Mouse (Mus musculus) 3134 (cell line): Measurements from ENCODE around the gene Exoc7.

Experiments
- DNase-seq: peaks from one replicate; pipeline ENCODE4 v3.0.0-alpha.2; 2011; ENCODE audit warnings: low spot score; ENCODE audit not compliant: insufficient read length; ENCODE audit errors: extremely low read depth

Gene Exoc7

GRCm38 (mm10) chr11:116318719-116319659 is 12.0 kb upstream of the Exoc7 start:
- DNase-seq = peak; percentile 85

GRCm38 (mm10) chr11:116312359-116312758 is 5.3 kb upstream of the Exoc7 start:
- DNase-seq = no peak

DNA sequence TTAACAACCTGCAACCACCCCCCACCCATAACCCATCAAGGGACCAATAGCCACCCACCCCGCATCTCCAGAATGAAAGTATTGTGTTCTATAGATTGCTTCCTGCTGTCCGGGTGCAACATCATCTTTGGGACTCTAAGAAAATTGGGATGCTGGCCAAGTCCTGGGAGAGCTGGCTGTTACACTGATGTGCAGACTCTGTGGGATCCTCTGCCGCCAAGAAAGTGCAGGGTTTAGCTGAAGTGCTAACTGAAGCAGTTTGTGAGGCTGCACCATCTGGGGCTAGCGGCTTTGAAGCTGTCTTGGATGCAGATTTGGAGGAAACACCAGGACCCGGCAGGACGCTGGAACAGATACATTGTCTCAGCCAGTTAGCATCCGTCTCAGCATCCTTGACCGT is 4.1 kb upstream of the Exoc7 start:
- DNase-seq = no peak

DNA sequence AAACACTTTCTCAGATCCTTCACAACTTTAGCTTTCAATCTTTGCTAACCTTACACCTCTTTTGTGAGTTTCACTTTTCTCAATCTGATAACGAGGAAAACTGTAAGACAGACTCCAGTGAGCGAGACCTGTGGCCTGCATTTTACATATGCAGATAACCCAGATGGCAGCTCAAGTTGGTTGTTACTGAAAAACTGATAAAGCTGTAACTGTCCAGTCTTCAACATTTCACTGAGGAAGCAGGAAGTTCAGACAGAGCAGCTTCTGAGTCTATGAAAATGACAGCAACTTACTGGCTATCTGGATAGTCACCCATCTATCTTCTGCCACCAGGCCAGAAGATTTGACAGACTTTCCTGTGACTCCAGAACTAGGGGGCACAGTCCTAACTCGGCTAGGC is 2.6 kb upstream of the Exoc7 start:
- no peak for DNase-seq

DNA sequence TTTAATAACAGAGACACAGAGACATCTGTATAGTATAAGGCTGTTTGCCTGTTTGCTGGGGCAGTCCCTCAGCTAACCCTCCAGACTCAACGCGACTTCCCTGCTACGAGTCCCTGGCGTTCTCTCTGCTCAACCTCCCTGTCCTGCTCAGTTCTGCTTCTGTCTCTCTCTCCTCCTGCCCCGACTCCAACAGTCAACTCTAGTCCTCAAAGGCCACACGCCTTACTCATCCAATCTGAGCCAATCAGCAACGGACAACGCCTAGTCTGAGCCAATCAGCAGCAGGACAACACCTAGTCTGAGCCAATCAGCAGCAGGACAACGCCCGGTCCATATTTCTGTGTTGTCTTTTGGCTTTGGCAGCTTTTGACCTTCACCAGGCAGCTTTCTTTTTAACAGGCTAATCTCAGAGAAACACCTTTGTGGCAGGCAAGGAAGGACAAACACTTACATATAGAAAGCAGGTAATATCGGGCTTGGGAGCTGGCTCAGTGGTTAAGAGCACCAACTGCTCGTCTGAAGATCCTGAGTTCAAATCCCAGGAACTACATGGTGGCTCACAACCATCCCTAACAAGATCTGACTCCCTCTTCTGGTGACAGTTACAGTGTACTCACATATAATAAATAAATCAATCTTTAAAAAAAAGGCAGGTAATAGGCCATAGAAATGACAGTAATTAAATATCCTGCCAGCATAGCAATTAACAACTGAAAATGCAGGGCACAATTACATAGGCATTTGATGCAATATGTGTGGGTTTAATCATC is 914 bp upstream of the Exoc7 start:
- DNase-seq = no peak

DNA sequence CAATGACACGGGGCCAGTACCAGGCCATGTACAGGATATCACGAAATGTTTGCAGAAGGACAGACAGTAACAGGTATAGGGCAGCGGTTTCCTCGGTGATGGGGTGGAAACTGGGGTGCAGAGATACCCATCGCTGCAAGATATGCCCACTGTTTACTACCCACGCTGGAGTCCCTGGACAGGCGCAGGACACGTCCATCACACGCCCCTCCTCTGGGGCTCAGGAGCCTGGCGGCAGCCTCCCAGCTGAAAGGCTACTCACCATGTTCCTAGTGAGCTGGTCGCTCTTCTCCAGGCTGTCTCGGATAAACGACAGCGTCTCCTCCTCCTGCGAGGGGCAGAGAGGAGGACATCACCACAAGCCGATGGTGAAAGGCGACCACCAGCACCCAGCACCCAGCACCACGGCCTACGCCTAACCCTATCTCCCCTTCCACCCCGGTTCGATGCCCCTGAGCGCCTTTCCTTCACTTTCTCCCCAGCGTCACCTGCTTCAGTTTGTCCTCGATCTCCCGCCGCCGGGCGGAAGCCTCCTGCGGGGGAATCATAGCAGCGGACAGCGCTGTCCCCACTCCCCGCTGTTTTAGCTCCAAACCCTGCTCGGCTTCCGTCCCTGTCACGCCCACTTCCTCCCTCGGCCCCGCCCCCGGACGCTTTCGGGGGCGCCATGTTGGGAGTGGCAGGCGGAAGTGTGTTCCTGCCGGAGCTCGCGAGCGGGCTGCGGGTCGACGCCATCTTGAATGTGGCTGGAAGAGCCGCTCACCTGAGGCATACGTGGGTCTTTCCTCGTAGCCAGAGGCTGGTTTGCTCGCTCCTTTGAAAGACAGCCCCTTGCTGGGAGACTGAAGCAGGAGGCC is 679 bp downstream of the Exoc7 start:
- DNase-seq = peak; percentile 99

DNA sequence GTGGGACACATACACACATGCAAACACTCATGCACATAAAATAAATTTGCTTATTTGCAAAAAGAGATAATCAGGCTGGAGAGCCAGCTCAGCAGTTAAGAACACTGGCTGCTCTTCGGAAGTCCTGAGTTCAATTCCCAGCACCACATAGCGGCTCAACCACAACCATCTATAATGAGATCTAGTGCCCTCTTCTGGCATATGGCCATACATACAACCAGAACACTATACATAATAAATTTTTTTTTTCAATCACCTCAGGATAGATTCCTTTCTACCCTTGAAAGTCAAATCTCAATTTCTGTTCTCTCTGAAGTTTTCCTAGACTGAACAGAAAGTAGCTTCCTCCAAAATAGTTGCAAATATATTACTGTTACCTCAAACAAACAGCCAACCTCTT is 1.6 kb downstream of the Exoc7 start:
- no peak for DNase-seq

- no peak for DNase-seq
Measured at GRCm38 (mm10) chr11:116298621-116299020, 8.4 kb downstream of the Exoc7 start.

DNA sequence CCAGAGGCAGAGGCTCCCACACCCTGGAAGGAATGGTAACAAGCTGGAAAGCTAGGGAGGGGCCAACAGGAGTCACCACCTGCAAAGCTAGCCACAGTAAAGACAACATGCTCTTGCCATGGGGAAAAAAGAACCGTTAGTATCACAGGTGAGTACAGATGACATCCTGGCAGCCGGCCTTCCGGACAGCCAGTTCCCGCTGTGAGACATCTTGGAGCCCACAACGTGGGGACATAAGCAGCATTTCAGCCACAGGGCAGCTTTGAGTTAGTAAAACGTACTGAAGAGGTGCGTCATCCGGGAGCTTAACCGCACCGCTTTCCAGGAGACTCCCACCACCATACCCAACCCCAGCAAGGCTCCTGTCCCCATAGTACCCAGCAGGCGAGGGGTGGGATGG is 8.8 kb downstream of the Exoc7 start:
- DNase-seq = no peak

DNA sequence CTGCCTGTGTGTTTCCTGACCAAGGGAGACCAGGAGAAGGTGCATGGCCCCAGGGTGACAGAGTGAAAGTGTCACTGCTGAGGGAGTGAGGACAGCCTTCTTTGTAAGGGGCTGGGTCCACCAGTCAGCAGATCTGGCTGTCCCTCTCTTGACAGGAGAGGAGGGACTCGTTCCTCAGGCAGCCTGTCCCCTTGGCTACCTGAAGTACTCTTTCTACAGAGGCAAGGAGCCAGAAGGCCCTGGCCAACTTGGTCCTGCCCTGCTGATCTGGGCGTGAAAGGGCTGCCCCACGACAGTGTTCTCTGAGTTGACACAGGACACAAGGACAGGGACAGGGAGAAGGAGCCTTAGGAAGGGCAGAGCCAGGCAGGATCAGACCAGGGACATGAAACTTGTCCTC is 10.0 kb downstream of the Exoc7 start:
- no peak for DNase-seq

DNA sequence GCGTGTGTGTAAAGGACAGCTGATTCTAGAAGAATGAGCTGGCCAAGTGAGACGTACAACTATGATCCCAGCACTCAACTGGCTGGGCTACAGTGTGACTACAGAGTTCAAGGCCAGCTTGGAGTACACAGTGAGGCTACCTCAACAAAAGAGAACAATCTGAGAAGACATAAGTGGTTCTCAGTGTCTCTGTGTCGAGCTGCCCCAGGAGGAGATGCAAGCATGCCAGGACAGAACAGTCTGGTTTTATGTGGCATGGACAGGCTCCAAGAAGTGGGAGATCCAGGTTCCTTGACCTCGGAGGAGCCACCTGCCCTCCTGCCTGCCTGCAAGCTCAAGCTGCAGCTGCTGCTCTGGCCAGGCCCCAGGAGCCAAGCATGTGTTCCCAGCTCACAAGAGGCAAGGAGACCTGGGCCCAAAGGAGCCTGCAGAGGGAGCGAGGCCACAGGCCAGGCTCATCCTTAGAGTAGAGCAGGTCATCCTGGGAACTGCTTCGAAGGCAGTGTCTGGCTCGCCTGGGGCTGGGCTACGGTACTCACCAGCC is 10.8 kb downstream of the Exoc7 start:
- no peak for DNase-seq

DNA sequence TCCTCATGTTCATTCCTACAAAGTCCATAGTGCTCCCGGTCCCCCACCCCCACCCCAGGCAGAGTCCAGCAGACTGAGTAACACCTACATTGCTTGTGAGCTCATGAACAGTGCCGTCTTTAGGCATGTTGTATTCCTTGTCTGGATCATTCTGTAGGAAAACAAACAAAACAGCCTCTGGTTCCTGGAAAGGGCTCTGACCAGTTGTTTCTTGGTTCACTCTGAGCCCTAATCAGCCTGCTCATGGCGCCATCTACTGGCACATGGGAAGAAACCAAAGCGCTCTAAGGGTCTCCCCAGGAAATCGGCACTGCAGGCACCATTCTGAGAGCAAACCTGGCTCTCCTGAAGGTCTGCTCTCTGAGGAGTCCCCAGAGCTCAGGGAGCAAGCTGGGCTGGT is 12.7 kb downstream of the Exoc7 start:
- no peak for DNase-seq

DNA sequence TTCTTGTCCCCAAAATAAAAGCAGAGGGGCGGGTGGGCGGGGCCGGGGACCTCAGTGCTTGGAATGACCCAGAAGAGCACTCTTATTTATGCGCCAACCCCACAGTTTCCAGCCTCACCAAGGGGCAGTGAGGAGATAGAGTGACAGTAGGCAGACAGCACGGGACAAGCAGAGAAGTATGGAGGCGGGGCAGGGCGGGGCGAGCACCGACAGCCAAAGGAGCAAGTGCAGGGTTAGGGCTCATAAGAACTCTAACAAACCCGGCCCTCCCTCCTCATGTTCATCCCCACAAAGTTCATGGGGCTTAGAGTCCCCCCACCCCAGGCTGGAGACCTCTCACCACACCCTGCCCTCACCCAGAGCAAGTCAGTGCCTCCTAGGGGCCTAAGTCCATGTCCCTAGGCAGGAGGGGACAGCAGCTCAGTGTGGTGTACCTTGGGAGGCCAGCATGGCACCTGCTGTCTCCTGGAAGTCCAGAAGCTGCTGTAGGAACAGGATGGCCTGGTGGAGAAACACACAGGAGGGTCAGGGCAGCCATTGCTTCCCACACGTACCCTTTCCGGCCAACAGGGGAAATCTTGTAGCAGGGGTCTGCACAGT is 13.4 kb downstream of the Exoc7 start:
- DNase-seq = no peak

GRCm38 (mm10) chr11:116292401-116292800 is 14.6 kb downstream of the Exoc7 start:
- no peak for DNase-seq

DNA sequence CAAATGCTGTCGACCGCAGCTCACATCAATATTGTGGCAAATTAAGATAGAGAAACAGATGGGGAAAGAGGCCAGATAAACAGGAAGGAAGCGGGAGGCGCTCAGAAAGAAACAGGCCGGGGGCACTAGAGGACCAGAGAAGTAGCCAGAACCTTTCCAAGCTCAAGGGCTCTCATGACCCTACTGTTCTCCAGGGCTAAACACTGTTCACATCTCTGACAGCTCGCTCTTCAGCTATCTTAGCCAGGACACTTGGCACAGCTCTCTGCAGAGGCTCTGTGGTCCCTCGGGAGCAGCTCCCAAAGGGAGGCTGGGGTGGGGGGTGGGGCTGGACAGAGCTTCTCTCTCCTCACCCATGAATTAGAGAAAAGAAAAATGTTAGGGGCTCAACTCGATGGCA is 16.5 kb downstream of the Exoc7 start:
- no peak for DNase-seq

GRCm38 (mm10) chr11:116287351-116287750 is 19.7 kb downstream of the Exoc7 start:
- no peak for DNase-seq

DNA sequence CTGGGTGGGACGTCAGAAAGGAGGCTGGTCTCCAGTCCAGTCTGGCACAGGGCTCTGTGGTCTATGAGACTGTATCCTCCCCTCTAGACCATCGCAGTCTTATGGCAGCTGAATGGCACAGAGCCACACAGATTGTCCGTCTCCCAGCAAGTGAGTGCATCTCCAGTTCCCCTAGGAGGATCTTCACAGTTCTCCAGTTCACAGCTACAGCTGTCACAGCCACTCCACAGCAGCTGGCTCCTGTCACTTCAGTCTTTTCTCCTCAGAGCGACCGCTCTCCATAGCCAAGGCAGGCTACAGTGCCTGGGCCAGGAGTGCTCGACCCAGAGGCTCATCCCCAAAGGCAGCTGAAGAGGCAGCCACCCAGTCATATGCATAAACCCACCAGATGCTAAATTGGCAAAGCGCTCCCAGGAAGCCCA is 21.3 kb downstream of the Exoc7 start:
- DNase-seq = no peak

DNA sequence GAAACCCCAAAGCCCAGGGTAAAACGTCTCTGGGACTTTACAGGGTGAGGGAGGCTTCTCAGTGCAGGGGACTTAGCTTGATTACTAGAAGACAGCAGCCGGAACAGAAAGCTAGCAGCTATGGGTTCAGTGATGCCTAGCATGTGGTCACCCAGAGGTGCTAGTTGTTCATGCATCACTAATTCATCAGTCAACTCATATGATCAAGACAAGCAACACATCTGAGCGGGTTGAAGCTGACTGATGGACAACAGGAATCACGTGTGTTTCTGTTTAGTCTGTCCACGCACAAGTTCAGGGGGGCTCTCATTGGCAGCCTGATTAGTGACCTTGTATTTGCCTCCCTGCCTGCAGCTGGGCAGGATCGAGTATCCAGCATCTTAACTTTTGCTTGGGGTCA is 23.1 kb downstream of the Exoc7 start:
- no peak for DNase-seq

DNA sequence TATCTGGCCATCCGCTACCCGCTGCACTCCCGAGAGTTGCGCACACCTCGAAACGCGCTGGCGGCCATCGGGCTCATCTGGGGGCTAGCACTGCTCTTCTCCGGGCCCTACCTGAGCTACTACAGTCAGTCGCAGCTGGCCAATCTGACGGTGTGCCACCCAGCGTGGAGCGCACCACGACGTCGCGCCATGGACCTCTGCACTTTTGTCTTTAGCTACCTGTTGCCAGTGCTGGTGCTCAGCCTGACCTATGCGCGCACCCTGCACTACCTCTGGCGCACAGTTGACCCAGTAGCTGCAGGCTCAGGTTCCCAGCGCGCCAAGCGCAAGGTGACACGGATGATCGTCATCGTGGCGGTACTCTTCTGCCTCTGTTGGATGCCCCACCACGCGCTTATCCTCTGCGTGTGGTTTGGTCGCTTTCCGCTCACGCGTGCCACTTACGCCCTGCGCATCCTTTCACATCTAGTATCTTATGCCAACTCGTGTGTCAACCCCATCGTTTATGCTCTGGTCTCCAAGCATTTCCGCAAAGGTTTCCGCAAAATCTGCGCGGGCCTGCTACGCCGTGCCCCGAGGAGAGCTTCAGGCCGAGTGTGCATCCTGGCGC is 24.0 kb downstream of the Exoc7 start:
- DNase-seq = no peak

DNA sequence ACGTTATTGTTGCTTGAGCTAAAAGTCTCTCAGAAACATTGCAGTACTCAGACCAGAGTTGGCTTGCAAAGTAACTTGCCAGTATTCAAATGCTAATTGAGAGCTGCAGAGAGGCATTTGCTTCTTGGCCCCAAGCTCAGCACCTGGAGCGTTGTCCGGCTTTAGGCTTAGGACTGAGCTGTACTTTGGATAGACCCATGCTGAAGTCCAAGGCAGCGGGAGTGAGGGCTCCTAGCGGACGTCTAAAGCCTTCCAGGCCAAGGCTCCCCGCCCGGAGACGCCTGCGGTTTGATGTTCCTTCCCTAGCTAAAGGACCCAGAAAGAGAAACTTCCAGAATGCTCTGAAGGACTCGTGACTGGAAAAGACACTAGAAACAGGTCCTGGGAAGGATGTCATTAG is 24.9 kb downstream of the Exoc7 start:
- DNase-seq = no peak
